Mouse (Mus musculus): Measurements from ENCODE around the gene Mrgpra9.
"Not testable (repeated sequence)": the region's sequence is repeated elsewhere in the genome, so short reads cannot be mapped to it uniquely, and the experiment has no call there.

DNA sequence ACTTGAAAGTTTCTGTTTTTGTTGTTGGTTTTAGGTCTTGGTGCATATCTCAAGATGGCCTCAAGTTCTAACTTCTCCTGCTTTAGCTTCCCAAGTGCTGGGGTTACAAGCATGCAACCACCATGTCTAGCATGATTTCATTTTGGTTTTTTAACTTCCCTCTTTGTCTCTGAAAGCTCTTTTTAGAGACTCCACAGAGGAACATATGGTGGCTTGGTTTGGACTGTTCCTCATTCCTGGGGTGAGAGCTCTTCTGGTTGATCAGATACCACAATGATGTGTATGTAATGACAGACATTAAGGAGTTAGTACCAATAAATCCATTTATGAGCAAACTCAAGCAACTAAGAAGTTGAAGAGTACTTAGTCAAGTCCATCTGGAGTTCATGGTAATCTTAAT, 47.0 kb upstream of the Mrgpra9 start:
- TF ChIP-seq CTCF (IDR thresholded peaks at IDR 0.05; ENCODE audit: borderline replicate concordance, control insufficient read depth, extremely low read depth, insufficient read depth, low read length, poor library complexity); POLR2A (IDR thresholded peaks at IDR 0.05; ENCODE audit: control insufficient read depth, extremely low read depth, insufficient read depth, low read length, poor library complexity): not testable (repeated sequence)

All from thymus, adult 2 months (tissue).